Mouse (Mus musculus) CD8-positive naive resting alpha-beta T cell, adult 57 days (primary cell): ENCODE data around the gene Ptpn6. TPM values are rescaled to one million over a fixed set of nuclear protein-coding genes. Genes with fewer than 3 reads are reported as not detected.

Experiments used
- total RNA-seq: library from RNA; stranded (reverse); gene quantifications from one replicate; pipeline ENCODE4 v1.2.4, GENCODE M21; 2023

Gene Ptpn6
- total RNA-seq, result 191 TPM

GRCm38 (mm10) chr6:124738511-124739023, at the start of gene Ptpn6:
Gene Ptpn6 (minus strand): TSS chr6:124738714.

GRCm38 (mm10) chr6:124779222-124779983, 40.9 kb upstream of the Ptpn6 start, which contains the start of gene Lrrc23:
Gene Lrrc23 (minus strand): TSS chr6:124779727.

GRCm38 (mm10) chr6:124769101-124769765, 30.7 kb upstream of the Ptpn6 start, which contains the start of gene Eno2:
Gene Eno2 (minus strand): TSS chr6:124769673.

GRCm38 (mm10) chr6:124755831-124756595, 17.5 kb upstream of the Ptpn6 start, which contains the start of the genes Gm45234 and Atn1:
Gene Gm45234 (minus strand): TSS chr6:124756021.
Gene Atn1 (minus strand): TSS chr6:124756524.

GRCm38 (mm10) chr6:124740888-124741761, 2.6 kb upstream of the Ptpn6 start, which contains the start of gene Grcc10:
Gene Grcc10 (minus strand): TSS chr6:124741374.

GRCm38 (mm10) chr6:124711824-124712782, 26.4 kb downstream of the Ptpn6 start, which contains the start of the genes Emg1 and Phb2:
Gene Emg1 (minus strand): TSS chr6:124712178.
Gene Phb2 (plus strand): TSS chr6:124712336.

Other genes with a start within 250 kb of the Ptpn6 start
- gene C1rl, start 245.6 kb downstream of the Ptpn6 start, total RNA-seq, result 0.34 TPM
- gene C1ra, start 226.3 kb downstream of the Ptpn6 start, total RNA-seq, result not detected
- not detected for gene C1s1, start 196.4 kb downstream of the Ptpn6 start, total RNA-seq
- gene C1rb, start 168.4 kb downstream of the Ptpn6 start, total RNA-seq, result not detected
- gene C1s2, start 102.6 kb downstream of the Ptpn6 start, total RNA-seq, result not detected
- gene Lpcat3, start 75.7 kb downstream of the Ptpn6 start, total RNA-seq, result 56.7 TPM
- 154 TPM for gene Emg1, start 26.5 kb downstream of the Ptpn6 start, total RNA-seq
- gene Phb2, start 26.4 kb downstream of the Ptpn6 start, total RNA-seq, result 159 TPM
- gene Grcc10, start 2.7 kb upstream of the Ptpn6 start, total RNA-seq, result 226 TPM
- 3.8 TPM for gene Gm45234, start 17.3 kb upstream of the Ptpn6 start, total RNA-seq
- gene Atn1, start 17.8 kb upstream of the Ptpn6 start, total RNA-seq, result 107 TPM
- 1.4 TPM for gene Eno2, start 31.0 kb upstream of the Ptpn6 start, total RNA-seq
- 10.1 TPM for gene Lrrc23, start 41.0 kb upstream of the Ptpn6 start, total RNA-seq
- gene Spsb2, start 69.9 kb upstream of the Ptpn6 start, total RNA-seq, result 3.6 TPM
- 26.1 TPM for gene Tpi1, start 75.6 kb upstream of the Ptpn6 start, total RNA-seq
- gene Usp5, start 90.8 kb upstream of the Ptpn6 start, total RNA-seq, result 79.3 TPM
- gene Cdca3, start 90.8 kb upstream of the Ptpn6 start, total RNA-seq, result 2.0 TPM
- not detected for gene Gnb3, start 101.6 kb upstream of the Ptpn6 start, total RNA-seq
- not detected for gene P3h3, start 119.0 kb upstream of the Ptpn6 start, total RNA-seq
- not detected for gene Gpr162, start 125.3 kb upstream of the Ptpn6 start, total RNA-seq
- 9.1 TPM for gene Cd4, start 149.5 kb upstream of the Ptpn6 start, total RNA-seq
- gene Lag3, start 173.0 kb upstream of the Ptpn6 start, total RNA-seq, result 0.83 TPM
- gene Ptms, start 181.4 kb upstream of the Ptpn6 start, total RNA-seq, result 25.0 TPM
- 77.4 TPM for gene Mlf2, start 192.7 kb upstream of the Ptpn6 start, total RNA-seq
- 33.3 TPM for gene Cops7a, start 226.8 kb upstream of the Ptpn6 start, total RNA-seq